Mouse (Mus musculus) liver, embryonic 18 days (tissue): Measurements from ENCODE around the gene A830031A19Rik. TPM values are rescaled to one million over a fixed set of nuclear protein-coding genes. Genes with fewer than 3 reads are reported as not detected.

Experiments used
- polyA plus RNA-seq: library from polyadenylated mRNA; depleted of rRNA; stranded (reverse); fragments of >200 nt; gene quantifications from 2 replicates; pipeline ENCODE4 v1.2.3, GENCODE M21; 2012; rRNA removed

The A830031A19Rik gene
- not detected in 2 replicates for polyA plus RNA-seq

DNA sequence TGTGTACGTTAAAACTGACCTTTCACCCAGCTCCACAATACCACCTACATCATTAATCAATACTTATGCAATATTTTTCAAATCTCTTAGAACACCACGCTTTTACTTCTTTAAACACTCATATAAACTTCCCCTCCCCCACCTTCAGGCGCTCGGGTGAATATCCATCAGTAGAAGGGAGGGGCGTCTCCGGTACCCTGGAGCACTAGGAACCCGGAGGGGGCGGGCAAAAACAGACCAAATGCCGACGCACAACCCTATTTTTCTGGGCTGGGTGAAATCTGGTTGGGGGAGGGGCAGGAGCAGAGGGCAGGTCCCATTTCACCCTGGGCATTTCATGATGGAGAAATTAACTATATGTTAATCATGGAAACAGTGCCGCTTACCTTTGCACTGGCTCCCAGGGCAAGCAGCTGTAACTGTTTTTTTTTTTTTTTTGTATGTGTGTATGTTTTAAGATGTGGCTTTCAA lies at the start of gene A830031A19Rik:
Gene A830031A19Rik, minus strand, starts transcription at position 421 of the 471 bp plus-strand sequence.

DNA sequence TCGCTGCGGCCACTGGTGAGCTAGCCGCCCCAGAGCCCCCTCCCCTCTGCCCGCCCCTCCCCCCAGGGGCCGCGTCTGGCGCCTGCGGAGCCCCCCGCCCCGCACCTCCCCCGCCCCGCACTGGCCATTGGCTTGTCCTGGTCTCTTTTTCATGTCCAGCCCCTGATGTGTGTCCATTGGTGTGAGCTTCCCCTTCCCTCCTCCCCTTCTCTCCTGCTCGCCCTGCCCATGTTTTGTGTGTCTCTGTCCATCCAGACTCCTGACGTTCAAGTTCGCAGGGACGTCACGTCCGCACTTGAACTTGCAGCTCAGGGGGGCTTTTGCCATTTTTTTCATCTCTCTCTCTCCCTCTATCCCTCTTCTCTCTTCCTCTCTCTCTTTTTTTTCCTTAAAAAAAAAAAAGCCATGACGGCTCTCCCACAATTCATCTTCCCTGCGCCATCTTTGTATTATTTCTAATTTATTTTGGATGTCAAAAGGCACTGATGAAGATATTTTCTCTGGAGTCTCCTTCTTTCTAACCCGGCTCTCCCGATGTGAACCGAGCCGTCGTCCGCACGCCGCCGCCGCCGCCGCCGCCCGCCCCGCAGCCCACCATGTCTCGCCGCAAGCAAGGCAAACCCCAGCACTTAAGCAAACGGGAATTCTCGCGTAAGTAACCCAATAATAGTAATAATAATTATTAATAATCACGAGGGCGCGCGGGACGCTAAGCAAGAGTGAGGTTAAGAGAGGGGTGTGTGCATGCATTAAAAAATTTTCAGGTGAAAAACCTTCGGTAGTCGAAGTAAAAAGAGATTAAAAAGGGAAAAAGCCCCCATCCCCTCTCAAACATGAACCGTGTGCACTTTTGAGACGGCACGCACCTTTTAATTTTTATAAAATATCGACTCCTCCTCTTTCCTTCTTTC lies 3.2 kb upstream of the A830031A19Rik start, which contains the start of gene Bcl11a:
Gene Bcl11a, plus strand, starts transcription at position 262 of the 911 bp plus-strand sequence.

Other genes starting within 250 kb of the A830031A19Rik start
- gene Papolg, start 179.8 kb downstream of the A830031A19Rik start, polyA plus RNA-seq = 2.7 and 3.2 TPM in 2 replicates
- gene Bcl11a, start 3.0 kb upstream of the A830031A19Rik start, polyA plus RNA-seq = 3.8 and 4.7 TPM in 2 replicates